Mouse (Mus musculus): ENCODE data around the gene Nsg1.

GRCm38 (mm10) chr5:38091966-38092304 lies 67.8 kb downstream of the Nsg1 start:
- TF ChIP-seq CTCF (IDR thresholded peaks at IDR 0.05; ENCODE audit: low read depth) (no peak), EP300 (optimal IDR thresholded peaks at IDR 0.05) (no peak)

All from stomach, postnatal 0 days (tissue).